In genomic region chr16:50737396-50737843, GRCm38 (mm10) we compare ENCODE assay signal across 8 mouse cellular contexts.
DNase-seq lines count a peak whose midpoint lies in the region; ATAC-seq and TF ChIP-seq lines count a peak whose summit lies in the region.

No protein-coding gene starts in this region.

- no peak overlapping the region for H3K9ac ChIP-seq in forebrain, embryonic 16.5 days (replicated peaks; ENCODE audit: low read depth, low read length)
- H3K9ac ChIP-seq in intestine, embryonic 16.5 days (ENCODE audit: low read depth, low read length): peak overlapping the region; percentile 65

- H3K4me3 ChIP-seq in bone marrow macrophage, adult 2 months (ENCODE audit: insufficient read depth, low read length): peak overlapping the region; percentile 81
- peak overlapping the region; percentile 16 for H3K4me3 ChIP-seq in forebrain, embryonic 16.5 days (replicated peaks; ENCODE audit: low read length)
- H3K4me3 ChIP-seq in intestine, embryonic 16.5 days (ENCODE audit: low read length): peak overlapping the region; percentile 51

- intact Hi-C loops in left cerebral cortex, postnatal 25 days (cut with DNase I): loop anchor here (1.0 to 2.0 kb wide), 2 partner anchors 207 to 483 kb away; no protein-coding TSS in a partner anchor

- peaks cover 10% of the 10 kb centered on the region for H3K4me1 ChIP-seq in bone marrow macrophage, adult 2 months (ENCODE audit: control insufficient read depth, insufficient read depth, low read length)
- H3K4me1 ChIP-seq in forebrain, embryonic 16.5 days (replicated peaks; ENCODE audit: control insufficient read depth, insufficient read depth, low read length): peaks cover 13% of the 10 kb centered on the region
- H3K4me1 ChIP-seq in intestine, embryonic 16.5 days (ENCODE audit: control insufficient read depth, insufficient read depth, low read length): 0 out of 2 replicates have a peak, but pooled peaks cover 3% of the 10 kb centered on the region

- H3K27ac ChIP-seq in bone marrow macrophage, adult 2 months (ENCODE audit: insufficient read depth, low read depth, low read length): peak overlapping the region; percentile 32
- no peak overlapping the region for H3K27ac ChIP-seq in forebrain, embryonic 16.5 days (ENCODE audit: low read length)
- no peak overlapping the region for H3K27ac ChIP-seq in intestine, embryonic 16.5 days (ENCODE audit: low read length)

- no peak for TF ChIP-seq POLR2A in bone marrow macrophage, adult 2 months (IDR thresholded peaks at IDR 0.05; ENCODE audit: borderline replicate concordance, low read depth, low read length)

- H3K9me3 ChIP-seq in forebrain, embryonic 16.5 days (ENCODE audit: control insufficient read depth, low read length): no peaks in the 10 kb centered on the region
- H3K9me3 ChIP-seq in intestine, embryonic 16.5 days (ENCODE audit: control insufficient read depth, low read length): no peaks in the 10 kb centered on the region

- ATAC-seq in forebrain, embryonic 16.5 days: no peak
- ATAC-seq in intestine, embryonic 16.5 days: 0 out of 2 replicates have a peak, but pooled peaks have one; percentile 11

- TF ChIP-seq CTCF in bone marrow macrophage, adult 2 months (IDR thresholded peaks at IDR 0.05; ENCODE audit: low read depth, low read length): no peak

- DNase-seq in layer of hippocampus, adult 11-12 months (ENCODE audit: low spot score): peak; percentile 11
- DNase-seq in layer of hippocampus, adult 9-10 months (ENCODE audit: low spot score): no peak
- DNase-seq in lung, postnatal 10 days: peak; percentile 24
- peak; percentile 2 for DNase-seq in spleen, adult 12 weeks (ENCODE audit: low spot score)
- DNase-seq in left cerebral cortex, postnatal 25 days (ENCODE audit: low spot score in 2 of 2): no peak

- H3K4me2 ChIP-seq in forebrain, embryonic 16.5 days (ENCODE audit: low read length): peak overlapping the region; percentile 54
- H3K4me2 ChIP-seq in intestine, embryonic 16.5 days (ENCODE audit: low read depth, low read length): peak overlapping the region; percentile 87

- no peaks in the 10 kb centered on the region for H3K36me3 ChIP-seq in forebrain, embryonic 16.5 days (ENCODE audit: control insufficient read depth, insufficient read depth)
- no peaks in the 10 kb centered on the region for H3K36me3 ChIP-seq in intestine, embryonic 16.5 days (ENCODE audit: control insufficient read depth, insufficient read depth, low read length)

- 27% methylated on average over 10 of the region's 10 CpGs for WGBS in forebrain, embryonic 16.5 days
- 26% methylated on average over 10 of the region's 10 CpGs for WGBS in intestine, embryonic 16.5 days

- no peaks in the 10 kb centered on the region for H3K27me3 ChIP-seq in forebrain, embryonic 16.5 days (replicated peaks; ENCODE audit: control insufficient read depth, insufficient read depth, low read length)
- H3K27me3 ChIP-seq in intestine, embryonic 16.5 days (replicated peaks; ENCODE audit: control insufficient read depth, insufficient read depth, low read length): no peaks in the 10 kb centered on the region

Comparison
In these comparisons a context has a peak if more than half of its experiments do, and no peak if none do; other contexts are left out.
1. DNase-seq: peak in layer of hippocampus, adult 11-12 months (single experiment), lung, postnatal 10 days (single experiment) and spleen, adult 12 weeks (single experiment); none in layer of hippocampus, adult 9-10 months (single experiment) and left cerebral cortex, postnatal 25 days (0 of 2).
2. H3K4me3 ChIP-seq: peak in every context shown above with its lines; median percentile 81 in bone marrow macrophage, adult 2 months; 51 in intestine, embryonic 16.5 days; 16 in forebrain, embryonic 16.5 days.